Mouse (Mus musculus) forebrain, embryonic 13.5 days (tissue): ENCODE data around the gene Vmn2r12. TPM values are rescaled to one million over a fixed set of nuclear protein-coding genes. Genes with fewer than 3 reads are reported as not detected.
"Not testable (repeated sequence)": the region's sequence is repeated elsewhere in the genome, so short reads cannot be mapped to it uniquely, and the experiment has no call there.

ENCODE experiments used
- ATAC-seq: fragments of 200-750 bp; cut with Nextera tagmentation; 2 replicates; pipeline ENCODE4 v1.8.0; 2017
- H3K27ac ChIP-seq: fragments of 300-500 bp; sonication (generic); 2 replicates; pipeline ENCODE4 v1.5.1; 2015; ENCODE audit warnings: inconsistent platforms, mild to moderate bottlenecking, moderate library complexity
- H3K27me3 ChIP-seq: fragments of 300-500 bp; sonication (generic); 2 replicates; pipeline ENCODE4 v1.6.1; 2015; ENCODE audit warnings: mild to moderate bottlenecking, inconsistent platforms
- H3K36me3 ChIP-seq: fragments of 300-500 bp; sonication (generic); 2 replicates; pipeline ENCODE4 v1.6.1; 2015; ENCODE audit warnings: mild to moderate bottlenecking, inconsistent platforms; ENCODE audit not compliant: poor library complexity, severe bottlenecking
- H3K4me1 ChIP-seq: fragments of 300-500 bp; sonication (generic); 2 replicates; pipeline ENCODE4 v1.6.1; 2015; ENCODE audit warnings: inconsistent platforms
- H3K4me2 ChIP-seq: fragments of 300-500 bp; sonication (generic); 2 replicates; pipeline ENCODE4 v1.6.1; 2015; ENCODE audit warnings: inconsistent platforms, mild to moderate bottlenecking, moderate library complexity
- H3K4me3 ChIP-seq: fragments of 300-500 bp; sonication (generic); 2 replicates; pipeline ENCODE4 v1.5.1; 2015; ENCODE audit warnings: mild to moderate bottlenecking, inconsistent platforms
- H3K9ac ChIP-seq: fragments of 300-500 bp; sonication (generic); 2 replicates; pipeline ENCODE4 v1.6.1; 2015; ENCODE audit warnings: mild to moderate bottlenecking, inconsistent platforms
- H3K9me3 ChIP-seq: fragments of 300-500 bp; sonication (generic); replicated peaks from 2 replicates; pipeline ENCODE4 v1.6.1; 2016; ENCODE audit warnings: inconsistent platforms
- WGBS: fragments of 180-500 bp; shearing (Covaris S2); methylation state at CpG from one replicate; pipeline ENCODE4 v1.1.7; 2015; 5-methylcytosine and 5-hydroxymethylcytosine counted together
- polyA plus RNA-seq: library from polyadenylated mRNA; unstranded; fragments of >200 nt; fragmentation: Nextera tagmentation; extraction: Ambion mirVana; gene quantifications from 2 replicates; pipeline ENCODE4 v1.2.1, GENCODE M21; 2015

Vmn2r12 gene
- not detected in 2 replicates for polyA plus RNA-seq

- H3K27ac ChIP-seq, H3K4me2 ChIP-seq, H3K9me3 ChIP-seq, H3K36me3 ChIP-seq, ATAC-seq, H3K4me3 ChIP-seq, H3K9ac ChIP-seq, H3K4me1 ChIP-seq, H3K27me3 ChIP-seq: not testable (repeated sequence)
- 89% methylated on average over 5 of the region's 5 CpGs for WGBS
Measured at GRCm38 (mm10) chr5:109097850-109098249, at the start of gene Vmn2r12. TSS of gene Vmn2r12 (minus strand) at chr5:109097950.

- no peak for ATAC-seq
- H3K4me1 ChIP-seq: no peaks in the 10 kb centered on the region
- H3K9ac ChIP-seq: no peak overlapping the region
- H3K27me3 ChIP-seq: no peaks in the 10 kb centered on the region
- WGBS: 79% methylated on average over 2 of the region's 2 CpGs
- H3K36me3 ChIP-seq: no peaks in the 10 kb centered on the region
- H3K27ac ChIP-seq: no peak overlapping the region
- H3K4me3 ChIP-seq: no peak overlapping the region
- peaks cover 23% of the 10 kb centered on the region for H3K9me3 ChIP-seq
- no peak overlapping the region for H3K4me2 ChIP-seq
Measured at GRCm38 (mm10) chr5:109139546-109139945, 41.8 kb upstream of the Vmn2r12 start.

DNA sequence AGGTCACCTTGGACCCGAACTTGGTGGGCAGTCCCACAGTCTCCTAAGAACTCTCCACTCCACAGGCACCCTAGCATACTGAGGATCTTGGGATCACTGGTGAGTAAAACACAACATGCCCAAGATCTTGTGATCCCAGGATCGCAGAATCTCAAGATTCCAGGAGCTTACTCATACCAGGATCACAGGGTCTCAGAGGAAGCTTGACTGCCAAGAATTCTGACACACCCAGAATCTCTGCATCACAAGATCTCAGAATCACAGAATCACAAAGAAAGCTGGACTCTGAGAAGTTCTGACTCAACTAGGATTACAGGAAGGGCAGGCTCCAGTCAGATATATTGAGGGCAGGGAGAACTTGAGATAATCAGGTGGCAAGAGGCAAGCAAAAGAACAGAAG is 39.0 kb upstream of the Vmn2r12 start:
- Histone ChIP-seq H3K4me1 (no peaks in the 10 kb centered on the region), H3K27ac (no peak overlapping the region), H3K36me3 (no peaks in the 10 kb centered on the region), H3K9ac (no peak overlapping the region), H3K9me3 (peaks cover 29% of the 10 kb centered on the region), H3K4me3 (no peak overlapping the region), H3K27me3 (no peaks in the 10 kb centered on the region), H3K4me2 (no peak overlapping the region)
- ATAC-seq: no peak
- WGBS: 85% methylated on average over 2 of the region's 2 CpGs

- WGBS: 78% methylated on average over 3 of the region's 3 CpGs
- not testable (repeated sequence) for H3K9me3 ChIP-seq, ATAC-seq, H3K27ac ChIP-seq, H3K4me2 ChIP-seq, H3K9ac ChIP-seq, H3K27me3 ChIP-seq, H3K36me3 ChIP-seq, H3K4me1 ChIP-seq, H3K4me3 ChIP-seq
Measured at GRCm38 (mm10) chr5:109096482-109096881, 1.3 kb downstream of the Vmn2r12 start.

DNA sequence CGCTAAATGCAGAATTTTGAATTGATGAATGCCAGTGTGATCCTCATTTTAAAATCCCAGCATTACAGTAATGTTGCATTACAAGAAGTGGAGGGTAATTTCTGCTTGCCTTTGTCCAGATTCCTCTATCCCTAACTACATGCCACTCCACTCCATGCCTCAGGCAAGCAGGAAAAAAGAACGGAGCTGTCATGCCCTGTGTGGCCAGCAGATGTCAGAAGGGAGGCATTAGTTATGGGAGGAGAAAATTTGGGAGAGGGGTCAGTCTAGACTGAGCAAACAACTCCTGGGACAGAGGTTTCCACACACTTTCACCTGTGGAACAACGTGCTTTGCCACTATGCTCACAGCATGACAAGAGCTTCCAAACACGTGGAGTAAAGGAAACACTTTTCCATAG is 25.7 kb downstream of the Vmn2r12 start:
- not testable (repeated sequence) for ATAC-seq, H3K9ac ChIP-seq, H3K4me1 ChIP-seq, H3K27me3 ChIP-seq, H3K4me2 ChIP-seq, H3K27ac ChIP-seq, H3K36me3 ChIP-seq, H3K4me3 ChIP-seq
- WGBS: 54% methylated on average over 4 of the region's 4 CpGs
- peaks cover 12% of the 10 kb centered on the region for H3K9me3 ChIP-seq

GRCm38 (mm10) chr5:109059469-109059868 is 38.3 kb downstream of the Vmn2r12 start, which contains the start of gene Vmn2r11:
TSS of gene Vmn2r11 (minus strand) at chr5:109059569.
- not testable (repeated sequence) for H3K36me3 ChIP-seq, H3K27ac ChIP-seq, H3K4me2 ChIP-seq, H3K27me3 ChIP-seq, H3K4me3 ChIP-seq, H3K4me1 ChIP-seq, H3K9ac ChIP-seq, ATAC-seq
- 91% methylated on average over 3 of the region's 3 CpGs for WGBS
- H3K9me3 ChIP-seq: peaks cover 27% of the 10 kb centered on the region

- Histone ChIP-seq H3K36me3 (no peaks in the 10 kb centered on the region), H3K4me1 (no peaks in the 10 kb centered on the region), H3K27ac (no peak overlapping the region), H3K4me2 (no peak overlapping the region), H3K9me3 (peaks cover 21% of the 10 kb centered on the region), H3K27me3 (no peaks in the 10 kb centered on the region), H3K9ac (no peak overlapping the region), H3K4me3 (no peak overlapping the region)
- 65% methylated on average over 1 of the region's 1 CpGs for WGBS
- no peak for ATAC-seq
Measured at GRCm38 (mm10) chr5:109055286-109055685, 42.5 kb downstream of the Vmn2r12 start.

Other genes starting within 250 kb of the Vmn2r12 start
- not detected in 2 replicates for gene Vmn2r9, start 245.3 kb downstream of the Vmn2r12 start, polyA plus RNA-seq
- not detected in 2 replicates for gene Vmn2r10, start 91.4 kb downstream of the Vmn2r12 start, polyA plus RNA-seq
- gene Vmn2r11, start 38.4 kb downstream of the Vmn2r12 start, polyA plus RNA-seq: not detected in 2 replicates
- gene Vmn2r13, start 94.2 kb upstream of the Vmn2r12 start, polyA plus RNA-seq: not detected in 2 replicates
- gene Vmn2r14, start 126.8 kb upstream of the Vmn2r12 start, polyA plus RNA-seq: not detected in 2 replicates
- gene Vmn2r15, start 199.7 kb upstream of the Vmn2r12 start, polyA plus RNA-seq: not detected in 2 replicates
- gene Vmn2r16, start 232.2 kb upstream of the Vmn2r12 start, polyA plus RNA-seq: not detected in 2 replicates